Mouse (Mus musculus) adrenal gland, postnatal 25 days (tissue): ENCODE data around the gene Siah1a. TPM values are rescaled to one million over a fixed set of nuclear protein-coding genes. Genes with fewer than 3 reads are reported as not detected.

Source experiments
- DNase-seq: peaks from one replicate; pipeline ENCODE4 v3.0.0; 2021; ENCODE audit warnings: mixed read lengths
- total RNA-seq: library from RNA; stranded (reverse); gene quantifications from 2 replicates; pipeline ENCODE4 v1.2.3, GENCODE M21; 2021

Siah1a gene
- total RNA-seq, 1 experiment from 2014 or later: 20.3 TPM

GRCm38 (mm10) chr8:86702453-86702852, 43.3 kb downstream of the Siah1a start:
- no peak for DNase-seq

DNA sequence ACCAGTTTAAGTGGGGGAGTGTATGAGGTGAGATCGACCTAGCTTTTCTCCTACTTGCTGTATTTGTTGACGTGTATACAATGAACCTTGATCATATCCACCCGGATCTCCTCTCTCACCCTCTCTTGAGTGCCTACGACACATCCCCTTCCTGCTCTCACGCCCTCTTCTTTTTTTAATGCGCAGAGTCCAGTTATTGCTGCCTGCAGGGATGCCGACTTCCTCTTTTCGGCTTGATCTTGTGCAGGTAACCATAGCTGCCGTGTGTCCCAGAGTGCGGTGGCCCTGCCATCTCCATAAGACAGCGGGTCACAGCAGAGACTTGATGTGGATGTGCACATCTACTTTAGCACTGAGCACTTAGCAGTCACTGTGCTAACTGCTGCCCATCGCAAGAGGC, 46.3 kb downstream of the Siah1a start:
- no peak for DNase-seq

DNA sequence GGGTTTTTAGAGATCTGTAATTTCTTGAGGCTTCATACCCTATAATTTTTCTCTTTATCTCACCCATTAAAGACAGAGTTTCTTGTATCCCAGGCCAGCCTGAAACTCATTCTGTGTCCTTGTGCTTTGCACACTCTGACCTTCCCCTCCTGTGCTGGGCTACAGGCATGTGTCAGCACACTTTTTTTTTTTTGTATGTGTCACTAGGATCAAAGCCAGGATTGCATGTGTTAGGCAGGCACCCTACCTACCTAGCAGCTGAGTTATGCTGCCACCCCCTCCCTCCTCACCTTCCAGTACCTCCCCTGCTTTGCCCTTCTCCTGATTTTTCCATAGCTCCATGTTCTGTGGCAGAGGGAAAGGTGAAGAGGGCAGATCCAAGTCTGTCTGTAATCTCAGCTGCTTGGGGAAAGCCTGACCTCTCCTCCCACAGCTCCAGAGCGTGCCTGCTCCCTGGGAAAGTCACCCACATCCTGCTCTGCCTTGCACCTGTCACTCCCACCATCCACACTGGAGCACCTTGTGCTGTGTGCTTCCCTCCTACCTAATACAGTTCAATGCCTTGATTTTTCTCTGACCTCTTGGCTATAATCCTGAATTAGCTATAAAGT, 46.8 kb downstream of the Siah1a start:
- no peak for DNase-seq

DNA sequence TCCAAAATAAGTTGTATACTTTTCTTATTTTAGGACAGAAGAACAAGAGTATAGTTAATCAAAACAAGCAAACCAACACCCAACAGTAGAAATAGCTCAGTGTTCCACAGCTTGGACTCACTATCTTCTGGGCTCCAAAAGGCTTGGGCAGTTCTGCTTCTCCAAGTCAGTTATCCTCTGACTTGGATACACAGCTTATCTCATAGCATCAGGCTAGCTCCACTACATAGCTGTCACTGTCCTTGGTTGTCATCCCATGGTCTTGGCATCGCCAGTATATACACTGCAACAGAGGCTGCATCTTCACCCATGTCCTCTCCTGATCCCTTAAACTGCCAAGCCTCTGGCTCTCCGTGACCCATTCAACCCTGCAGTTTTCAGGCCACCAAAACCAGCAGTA, 50.0 kb downstream of the Siah1a start:
- DNase-seq: no peak

DNA sequence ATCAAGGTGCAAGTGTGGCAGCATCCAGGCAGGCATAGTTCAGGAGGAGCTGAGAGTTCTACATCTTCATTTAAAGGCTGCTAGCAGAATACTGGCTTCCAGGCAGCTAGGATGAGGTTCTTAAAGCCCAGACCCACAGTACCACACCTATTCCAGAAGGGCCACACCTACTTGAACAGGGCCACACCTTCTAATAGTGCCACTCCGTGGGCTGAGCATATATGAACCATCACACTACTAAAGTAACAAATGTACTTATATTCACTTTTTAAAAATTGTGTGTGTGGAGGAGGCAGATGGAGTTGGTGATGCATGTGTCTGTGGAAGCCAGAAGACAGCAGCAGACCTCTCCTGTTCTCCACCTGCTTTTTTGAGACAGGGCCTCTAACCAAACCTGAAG, 51.7 kb downstream of the Siah1a start:
- no peak for DNase-seq

- DNase-seq: no peak
Measured at GRCm38 (mm10) chr8:86692107-86692506, 53.6 kb downstream of the Siah1a start.

DNA sequence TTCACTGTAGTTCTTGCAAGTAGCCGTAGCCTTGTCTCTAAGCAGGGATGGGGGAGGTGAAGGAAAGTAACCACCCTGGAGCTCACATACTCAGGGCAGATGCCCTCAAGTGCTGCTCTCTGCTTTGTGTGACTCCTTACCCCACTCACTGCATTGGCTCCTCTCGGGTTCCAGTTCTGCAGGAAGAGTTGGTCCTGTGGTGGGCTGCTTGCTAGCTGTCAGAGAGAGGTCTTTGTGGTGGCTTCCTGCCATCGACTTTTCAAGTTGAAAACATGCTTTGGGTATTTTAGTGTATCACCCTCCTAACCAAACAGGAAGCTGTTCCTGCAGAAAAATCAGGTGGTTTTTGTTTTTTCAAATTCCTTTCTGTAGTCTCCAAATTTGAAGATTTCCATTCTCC, 59.1 kb downstream of the Siah1a start:
- no peak for DNase-seq

Other genes starting within 250 kb of the Siah1a start
- gene Abcc12, start 165.2 kb downstream of the Siah1a start, total RNA-seq: not detected in 2 replicates
- 108 and 109 TPM in 2 replicates for gene Lonp2, start 121.9 kb downstream of the Siah1a start, total RNA-seq
- gene Gm10638, start 235 bp downstream of the Siah1a start, total RNA-seq: 2.0 and 4.3 TPM in 2 replicates
- gene N4bp1, start 139.3 kb upstream of the Siah1a start, total RNA-seq: 38.3 and 41.2 TPM in 2 replicates